Mouse (Mus musculus) spleen, adult 18-20 months (tissue): ENCODE data around the gene 2810004N23Rik.

ENCODE experiments used
- DNase-seq, 2 experiments: peaks; one replicate each; pipeline ENCODE4 v3.0.0; 2022; ENCODE audit warnings: mixed read lengths in 2 of 2

Gene 2810004N23Rik

GRCm38 (mm10) chr8:124819612-124820115 lies 43.3 kb downstream of the 2810004N23Rik start:
- DNase-seq = no peak

GRCm38 (mm10) chr8:124817361-124817760 lies 45.6 kb downstream of the 2810004N23Rik start:
- DNase-seq = no peak

DNA sequence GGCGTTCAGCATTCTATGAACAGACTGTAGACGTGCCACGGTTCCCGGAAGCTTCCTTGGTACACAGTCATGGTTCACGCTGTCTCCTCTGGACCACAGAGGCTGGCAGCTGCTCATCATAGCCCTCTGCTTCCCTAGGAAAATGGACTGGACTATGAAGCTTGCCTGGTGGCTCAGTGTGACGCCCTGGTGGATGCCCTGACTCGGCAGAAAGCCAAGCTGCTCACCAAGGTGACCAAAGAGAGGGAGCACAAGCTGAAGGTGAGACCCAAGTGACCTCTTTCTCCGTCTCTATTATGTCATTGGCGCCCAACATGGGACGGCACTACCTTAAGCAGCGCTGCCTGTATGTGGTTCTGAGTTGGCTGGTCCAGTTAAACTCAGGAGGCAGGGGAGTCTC lies 46.1 kb downstream of the 2810004N23Rik start:
- no peak for DNase-seq

GRCm38 (mm10) chr8:124815870-124816269 lies 47.0 kb downstream of the 2810004N23Rik start:
- no peak for DNase-seq

DNA sequence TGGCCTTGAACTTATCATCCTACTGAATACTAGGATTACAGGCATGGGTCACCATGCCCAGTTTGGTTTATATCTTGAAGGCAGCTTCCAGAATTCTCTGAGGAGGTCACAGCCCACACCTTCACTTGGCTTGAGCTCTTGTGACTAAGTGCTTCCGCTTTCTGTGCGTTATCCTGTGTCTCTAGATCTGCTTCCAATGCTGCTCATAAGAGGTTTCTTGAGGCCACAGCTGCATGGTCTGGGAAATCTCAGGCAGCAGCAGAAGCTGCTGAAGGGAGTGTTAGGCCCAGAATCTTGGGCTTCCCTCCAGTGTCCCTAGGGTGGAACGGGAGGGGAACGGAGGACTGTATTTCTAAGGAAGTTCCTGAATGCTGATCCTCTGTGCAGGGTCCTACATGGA lies 49.6 kb downstream of the 2810004N23Rik start:
- no peak for DNase-seq

GRCm38 (mm10) chr8:124810689-124811394 lies 52.1 kb downstream of the 2810004N23Rik start:
- DNase-seq = no peak

DNA sequence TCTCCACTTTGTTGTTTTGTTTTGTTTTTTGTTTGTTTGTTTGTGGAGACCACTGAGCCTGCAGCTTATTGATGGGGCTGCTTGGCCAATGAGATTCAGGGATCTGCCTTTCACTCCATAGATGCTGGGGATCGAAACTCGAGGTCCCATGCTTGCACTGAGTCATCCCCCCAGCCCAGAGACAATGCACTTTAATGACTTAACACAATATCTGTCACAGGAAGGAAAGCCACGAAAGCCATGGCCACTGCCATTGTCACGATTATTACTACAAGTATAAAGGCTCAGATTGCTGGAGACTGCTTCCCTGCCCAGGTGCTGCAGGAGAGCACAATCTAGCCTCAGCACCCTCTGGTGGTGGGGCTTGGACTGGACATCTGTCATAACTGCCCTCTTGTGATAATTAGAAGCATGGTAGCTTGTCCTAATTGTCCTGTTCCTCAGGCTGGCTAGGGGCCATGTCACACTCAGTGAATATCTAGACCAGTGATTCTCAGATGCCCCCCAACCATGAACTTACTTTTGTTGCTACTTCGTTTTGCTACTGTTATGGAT lies 52.8 kb downstream of the 2810004N23Rik start:
- no peak for DNase-seq

DNA sequence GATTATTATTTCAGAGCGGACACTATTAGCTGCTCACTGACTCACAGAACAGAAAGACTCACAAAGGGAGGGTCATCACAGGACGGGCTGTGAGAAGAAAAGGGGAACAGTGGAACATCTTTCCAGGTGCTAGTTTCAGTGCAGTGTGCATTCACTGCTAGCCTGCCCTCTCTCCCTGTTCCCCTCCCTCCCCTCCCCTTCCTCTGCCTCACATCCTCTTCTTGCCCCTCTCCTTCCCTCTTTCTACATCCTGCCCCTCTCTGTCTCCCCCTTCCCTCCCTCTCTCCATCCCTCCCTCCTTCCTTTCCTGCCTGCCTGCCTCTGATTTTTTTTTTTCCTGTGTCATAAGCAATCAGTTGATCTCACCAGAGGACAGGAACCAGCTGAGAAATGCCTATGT lies 53.5 kb downstream of the 2810004N23Rik start:
- DNase-seq = no peak

- DNase-seq = no peak
Observed at GRCm38 (mm10) chr8:124805990-124806389, 56.9 kb downstream of the 2810004N23Rik start.

GRCm38 (mm10) chr8:124803824-124804702 lies 58.9 kb downstream of the 2810004N23Rik start:
- DNase-seq = no peak

- no peak for DNase-seq
Observed at GRCm38 (mm10) chr8:124800542-124800941, 62.4 kb downstream of the 2810004N23Rik start.

- DNase-seq = no peak
Observed at GRCm38 (mm10) chr8:124795781-124796488, 67.0 kb downstream of the 2810004N23Rik start.

DNA sequence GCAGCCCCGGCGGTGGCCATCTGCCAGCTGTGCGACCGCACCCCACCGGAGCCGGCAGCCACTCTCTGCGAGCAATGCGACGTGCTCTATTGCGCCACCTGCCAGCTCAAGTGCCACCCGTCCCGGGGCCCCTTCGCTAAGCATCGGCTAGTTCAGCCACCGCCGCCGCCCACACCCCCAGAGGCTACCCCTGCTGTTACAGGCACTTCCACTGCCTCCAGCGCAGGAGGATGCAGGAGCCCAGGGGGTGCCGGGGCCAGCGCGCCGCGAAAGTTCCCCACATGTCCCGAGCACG lies 68.5 kb downstream of the 2810004N23Rik start:
- DNase-seq = peak in 1 of 2 experiments; percentile 30

- no peak for DNase-seq
Observed at GRCm38 (mm10) chr8:124793661-124794485, 69.0 kb downstream of the 2810004N23Rik start.

- DNase-seq = peak; percentile 45 to 71
Observed at GRCm38 (mm10) chr8:124793172-124793651, 69.7 kb downstream of the 2810004N23Rik start.

DNA sequence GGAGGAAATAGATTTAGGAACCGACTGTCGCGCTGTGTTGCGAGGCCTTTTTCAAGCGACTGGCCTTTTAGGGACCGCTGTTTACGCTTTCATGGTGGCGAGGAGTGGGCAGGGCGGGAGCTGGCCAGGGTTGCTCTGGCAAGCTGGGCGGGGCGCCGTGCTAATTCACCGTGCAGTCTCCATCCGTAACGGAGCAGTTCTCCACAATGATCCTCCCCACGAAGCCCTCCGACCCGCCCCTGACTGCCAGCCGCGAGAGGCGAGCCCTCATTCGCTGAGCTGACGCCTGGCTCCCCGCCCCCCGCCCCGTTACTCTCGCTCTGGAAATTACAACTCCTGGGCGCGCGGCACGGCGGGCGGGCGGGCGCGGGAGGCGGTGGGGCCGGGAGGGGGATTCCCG lies 70.2 kb downstream of the 2810004N23Rik start, which contains the start of gene Trim67:
Trim67 (plus strand) TSS at position 385 of the 400 bp plus-strand sequence.
- DNase-seq = no peak

DNA sequence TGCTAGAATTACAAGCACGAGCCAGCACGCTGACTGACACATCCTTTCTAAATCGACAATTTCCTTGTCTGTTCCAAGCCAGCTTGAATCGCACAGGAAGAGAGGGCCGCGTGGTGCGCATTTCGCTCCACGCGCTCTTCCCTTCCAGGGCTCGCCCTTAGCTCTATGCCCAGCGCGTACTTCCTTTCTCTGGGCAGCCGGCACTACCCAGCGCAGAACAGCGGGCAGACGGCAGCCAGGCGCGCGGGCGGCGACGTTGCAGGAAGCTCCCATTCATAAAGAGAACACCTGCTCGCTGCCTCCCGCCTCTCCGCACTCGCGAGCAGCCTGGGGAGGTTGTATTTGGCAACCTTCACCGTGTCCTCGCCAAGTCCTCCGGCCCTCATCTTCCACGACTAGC lies 70.7 kb downstream of the 2810004N23Rik start:
- DNase-seq = no peak

DNA sequence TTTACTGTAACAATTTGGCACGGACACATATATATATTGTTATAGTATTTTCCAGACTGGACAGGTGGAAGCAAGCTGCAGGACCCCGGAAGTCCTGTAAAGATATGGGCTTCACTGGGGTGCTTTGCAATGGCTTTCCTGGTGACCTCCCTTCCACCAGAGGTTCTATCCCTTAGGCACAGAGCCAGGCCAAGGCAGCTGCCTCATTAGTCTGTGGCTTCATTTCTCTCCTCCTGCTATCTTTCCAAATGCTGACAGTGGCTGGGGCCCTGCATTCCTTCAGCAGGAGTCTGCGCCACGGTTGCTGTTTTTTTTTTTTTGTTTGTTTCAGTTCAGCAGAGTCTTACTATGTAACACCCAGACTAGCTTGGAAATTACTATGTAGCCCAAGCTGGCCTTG lies 71.2 kb downstream of the 2810004N23Rik start:
- DNase-seq = no peak

GRCm38 (mm10) chr8:124790676-124791075 lies 72.2 kb downstream of the 2810004N23Rik start:
- no peak for DNase-seq
